Mouse (Mus musculus): ENCODE results near the gene Rufy3. TPM values are rescaled to one million over a fixed set of nuclear protein-coding genes. Genes with fewer than 3 reads are reported as not detected.

Rufy3 gene
- polyA plus RNA-seq, 1 experiment from 2014 or later = 13.5 TPM

GRCm38 (mm10) chr5:88693057-88693456 lies 128.2 kb downstream of the Rufy3 start:
- Histone ChIP-seq H3K27ac (ENCODE audit: low read length) (no peak overlapping the region), H3K36me3 (ENCODE audit: control insufficient read depth, insufficient read depth, low read length) (no peaks in the 10 kb centered on the region), H3K9me3 (replicated peaks; ENCODE audit: control insufficient read depth, low read length) (no peaks in the 10 kb centered on the region), H3K27me3 (ENCODE audit: control insufficient read depth, insufficient read depth, low read length) (no peaks in the 10 kb centered on the region), H3K4me2 (ENCODE audit: low read depth, low read length) (no peak overlapping the region), H3K4me1 (ENCODE audit: control insufficient read depth, insufficient read depth, low read length) (0 out of 2 replicates have a peak, but pooled peaks cover 3% of the 10 kb centered on the region), H3K9ac (ENCODE audit: low read length) (no peak overlapping the region), H3K4me3 (replicated peaks; ENCODE audit: low read length) (no peak overlapping the region)
- ATAC-seq (ENCODE audit: insufficient read depth, low FRiP score) = no peak

GRCm38 (mm10) chr5:88697291-88697690 lies 132.5 kb downstream of the Rufy3 start:
- no peak overlapping the region for H3K9ac ChIP-seq (ENCODE audit: low read length)
- H3K27me3 ChIP-seq (ENCODE audit: control insufficient read depth, insufficient read depth, low read length) = no peaks in the 10 kb centered on the region
- ATAC-seq (ENCODE audit: insufficient read depth, low FRiP score) = no peak
- H3K36me3 ChIP-seq (ENCODE audit: control insufficient read depth, insufficient read depth, low read length) = no peaks in the 10 kb centered on the region
- no peak overlapping the region for H3K27ac ChIP-seq (ENCODE audit: low read length)
- no peak overlapping the region for H3K4me3 ChIP-seq (replicated peaks; ENCODE audit: low read length)
- no peaks in the 10 kb centered on the region for H3K4me1 ChIP-seq (ENCODE audit: control insufficient read depth, insufficient read depth, low read length)
- H3K9me3 ChIP-seq (replicated peaks; ENCODE audit: control insufficient read depth, low read length) = no peaks in the 10 kb centered on the region
- WGBS = 78% methylated on average over 5 of the region's 5 CpGs
- no peak overlapping the region for H3K4me2 ChIP-seq (ENCODE audit: low read depth, low read length)

GRCm38 (mm10) chr5:88699251-88699913 lies 134.5 kb downstream of the Rufy3 start:
- H3K9ac ChIP-seq (ENCODE audit: low read length) = no peak overlapping the region
- H3K27ac ChIP-seq (ENCODE audit: low read length) = no peak overlapping the region
- 49% methylated on average over 4 of the region's 4 CpGs for WGBS
- no peak overlapping the region for H3K4me3 ChIP-seq (replicated peaks; ENCODE audit: low read length)
- no peaks in the 10 kb centered on the region for H3K4me1 ChIP-seq (ENCODE audit: control insufficient read depth, insufficient read depth, low read length)
- ATAC-seq (ENCODE audit: insufficient read depth, low FRiP score) = no peak
- H3K9me3 ChIP-seq (replicated peaks; ENCODE audit: control insufficient read depth, low read length) = no peaks in the 10 kb centered on the region
- H3K36me3 ChIP-seq (ENCODE audit: control insufficient read depth, insufficient read depth, low read length) = no peaks in the 10 kb centered on the region
- H3K27me3 ChIP-seq (ENCODE audit: control insufficient read depth, insufficient read depth, low read length) = no peaks in the 10 kb centered on the region
- no peak overlapping the region for H3K4me2 ChIP-seq (ENCODE audit: low read depth, low read length)

Other genes with a start within 250 kb of the Rufy3 start
- gene Prol1, start 247.7 kb upstream of the Rufy3 start, polyA plus RNA-seq (2015; fragmentation: Nextera tagmentation; extraction: Ambion mirVana) = not detected in 2 replicates
- not detected in 2 replicates for gene Amtn, start 188.9 kb upstream of the Rufy3 start, polyA plus RNA-seq (2015; fragmentation: Nextera tagmentation; extraction: Ambion mirVana)
- not detected in 2 replicates for gene Ambn, start 109.0 kb upstream of the Rufy3 start, polyA plus RNA-seq (2015; fragmentation: Nextera tagmentation; extraction: Ambion mirVana)
- not detected in 2 replicates for gene Enam, start 77.1 kb upstream of the Rufy3 start, polyA plus RNA-seq (2015; fragmentation: Nextera tagmentation; extraction: Ambion mirVana)
- gene Jchain, start 37.1 kb upstream of the Rufy3 start, polyA plus RNA-seq (2015; fragmentation: Nextera tagmentation; extraction: Ambion mirVana) = 0.16 and 0.28 TPM in 2 replicates
- gene Utp3, start 10.6 kb upstream of the Rufy3 start, polyA plus RNA-seq (2015; fragmentation: Nextera tagmentation; extraction: Ambion mirVana) = 59.8 and 67.0 TPM in 2 replicates
- gene Grsf1, start 111.1 kb downstream of the Rufy3 start, polyA plus RNA-seq (2015; fragmentation: Nextera tagmentation; extraction: Ambion mirVana) = 15.4 and 16.7 TPM in 2 replicates
- gene Mob1b, start 155.8 kb downstream of the Rufy3 start, polyA plus RNA-seq (2015; fragmentation: Nextera tagmentation; extraction: Ambion mirVana) = 15.2 and 15.9 TPM in 2 replicates
- 35.9 and 38.6 TPM in 2 replicates for gene Dck, start 200.0 kb downstream of the Rufy3 start, polyA plus RNA-seq (2015; fragmentation: Nextera tagmentation; extraction: Ambion mirVana)